Mouse (Mus musculus) embryo, embryonic 11.5 days (tissue): ENCODE measurements around the gene Tacc2.
A peak's percentile ranks its signal among the peaks of the same experiment; 100 is the strongest.
"Not testable (repeated sequence)": the region's sequence is repeated elsewhere in the genome, so short reads cannot be mapped to it uniquely, and the experiment has no call there.

Experiments used
- DNase-seq: peaks from one replicate; pipeline ENCODE4 v3.0.0-alpha.2; 2012; ENCODE audit warnings: low read depth, low spot score

Tacc2 gene

DNA sequence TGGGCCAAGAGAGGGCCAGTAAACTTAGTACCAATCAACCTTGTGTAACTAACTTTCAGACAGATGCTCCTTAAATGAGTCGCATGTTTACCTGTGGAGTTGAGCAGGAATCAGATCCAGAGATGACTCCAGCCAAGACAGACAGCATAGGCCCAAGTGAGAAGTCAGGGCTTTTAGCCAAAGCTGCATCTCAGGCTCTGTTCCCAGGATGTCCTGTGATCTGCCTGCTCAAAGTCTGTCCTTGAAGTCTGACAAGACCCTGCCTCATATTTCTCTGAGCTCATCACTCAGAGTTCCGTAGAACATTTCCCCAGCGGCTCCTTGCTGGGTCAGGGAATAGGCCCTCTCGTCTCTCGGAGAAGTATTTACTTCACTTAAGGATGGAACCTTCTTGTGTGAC, 73.4 kb downstream of the Tacc2 start:
- DNase-seq = no peak

DNA sequence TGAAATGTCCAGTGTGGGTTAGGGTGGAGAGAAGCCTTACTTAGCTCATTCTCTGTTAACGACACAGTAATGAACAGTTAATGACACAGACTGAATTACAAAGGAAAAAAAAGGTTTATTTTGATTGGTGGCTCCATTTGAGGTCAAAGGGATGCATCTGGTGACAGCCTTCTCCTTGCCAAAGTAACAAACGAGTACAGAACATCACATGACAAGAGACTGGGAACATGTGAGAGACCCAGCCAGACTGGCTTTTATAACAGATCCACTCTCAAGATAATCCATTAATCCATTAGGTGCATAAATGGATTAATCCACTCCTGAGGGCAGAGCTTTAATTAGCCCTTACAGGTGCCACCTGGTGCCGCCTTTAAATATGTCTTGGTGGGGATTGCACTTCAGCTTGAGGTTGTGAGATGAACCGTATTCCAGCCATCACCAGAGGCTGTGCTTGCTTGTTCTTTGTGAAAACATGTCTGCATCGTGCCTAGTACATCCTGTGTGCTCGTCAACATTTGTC, 75.9 kb downstream of the Tacc2 start:
- DNase-seq = no peak

DNA sequence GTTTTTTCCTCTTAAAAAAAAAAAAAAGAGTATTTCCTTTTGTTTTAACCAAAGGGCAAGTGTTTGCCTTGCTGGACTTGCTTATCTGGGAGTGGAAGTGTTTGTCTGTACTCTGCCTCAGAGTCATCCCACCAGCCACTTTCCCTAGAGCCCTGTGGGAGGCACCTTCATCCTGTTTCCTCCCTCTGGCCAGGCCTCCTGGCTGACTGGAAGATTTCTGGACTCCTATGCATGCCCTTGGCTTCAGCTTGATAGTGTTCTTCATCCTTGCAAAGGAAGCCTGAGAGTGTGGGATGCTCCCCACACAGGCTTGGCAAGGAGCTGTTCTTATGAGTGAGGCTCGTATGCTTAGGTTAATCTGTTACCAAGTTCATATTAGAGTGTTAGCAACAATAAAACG, 77.3 kb downstream of the Tacc2 start:
- DNase-seq = no peak

DNA sequence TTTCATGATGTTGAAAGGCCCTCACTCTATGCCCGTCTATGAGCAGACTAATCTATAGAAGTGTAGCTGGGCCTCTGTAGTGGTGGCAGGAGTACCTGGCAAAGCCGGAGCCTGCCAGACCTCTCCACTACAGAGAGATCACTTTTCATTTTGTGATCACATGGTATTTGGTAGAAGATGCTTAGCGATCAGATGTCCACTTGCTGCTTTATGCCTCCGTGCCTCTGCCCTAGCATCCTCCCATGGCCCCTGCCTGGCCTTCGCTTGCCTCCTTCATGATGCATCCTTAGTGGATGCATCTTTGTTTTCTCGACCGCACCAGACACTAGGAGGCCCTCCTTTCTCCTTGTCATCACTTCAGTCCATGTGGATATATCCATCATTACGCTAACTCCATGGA, 79.7 kb downstream of the Tacc2 start:
- DNase-seq = no peak

DNA sequence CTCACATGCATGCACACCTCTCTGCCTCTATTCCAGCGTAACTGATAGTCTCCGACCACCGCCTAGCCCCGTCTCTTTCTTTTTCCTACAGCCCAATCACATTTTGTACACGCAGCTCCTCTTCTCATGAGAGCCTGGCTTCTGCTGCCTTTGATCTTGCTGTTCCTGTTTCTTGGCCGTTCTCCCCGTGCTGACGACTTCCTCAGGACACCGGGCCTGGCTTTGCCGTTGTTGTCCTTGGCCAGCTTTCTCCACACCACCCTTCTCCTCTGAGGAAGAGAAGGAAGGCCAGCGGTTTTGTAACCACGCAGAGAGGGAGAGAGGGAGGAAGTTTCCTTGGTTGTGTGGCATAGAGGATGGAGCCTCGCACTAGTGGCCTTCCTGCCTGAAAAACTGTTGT, 80.5 kb downstream of the Tacc2 start:
- DNase-seq = no peak

DNA sequence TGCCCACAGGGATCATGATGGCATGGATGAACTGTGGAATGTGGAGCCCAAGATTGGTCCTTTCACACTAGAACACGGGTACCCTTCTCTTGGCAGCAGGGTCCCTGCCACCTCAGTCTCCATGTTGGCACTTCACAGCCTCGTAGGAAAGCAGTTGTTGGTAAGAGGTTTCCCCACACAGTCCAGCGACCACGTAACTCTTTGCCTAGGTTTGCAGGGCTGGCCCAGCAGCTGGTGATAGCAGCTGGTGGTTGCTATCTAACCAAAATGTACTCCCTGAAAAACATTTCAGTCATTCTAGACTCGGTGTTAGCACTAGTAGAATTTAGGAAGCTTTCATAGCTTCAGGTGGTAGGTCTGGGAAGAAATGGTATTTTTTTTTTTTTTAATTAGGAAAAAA, 81.9 kb downstream of the Tacc2 start:
- no peak for DNase-seq

DNA sequence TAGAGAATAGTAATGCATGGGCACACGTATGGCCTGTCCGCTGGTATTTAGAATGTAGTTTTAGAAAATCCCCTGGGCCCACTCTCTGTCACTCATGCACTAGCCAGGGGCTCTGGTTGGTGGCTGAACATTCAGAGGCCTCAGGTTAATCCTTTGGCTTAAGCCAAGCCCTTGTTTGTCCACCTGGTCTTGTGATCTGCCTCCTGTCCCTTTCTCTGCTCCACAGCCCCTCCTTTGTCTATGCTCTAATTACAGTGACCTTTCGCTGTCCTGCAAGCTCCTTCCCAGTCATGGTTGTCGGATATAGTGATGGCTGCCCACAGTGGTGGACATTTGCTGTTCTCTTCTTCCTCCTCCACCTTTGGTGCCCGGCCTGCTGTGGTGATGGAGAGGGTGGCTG, 85.0 kb downstream of the Tacc2 start:
- no peak for DNase-seq

DNA sequence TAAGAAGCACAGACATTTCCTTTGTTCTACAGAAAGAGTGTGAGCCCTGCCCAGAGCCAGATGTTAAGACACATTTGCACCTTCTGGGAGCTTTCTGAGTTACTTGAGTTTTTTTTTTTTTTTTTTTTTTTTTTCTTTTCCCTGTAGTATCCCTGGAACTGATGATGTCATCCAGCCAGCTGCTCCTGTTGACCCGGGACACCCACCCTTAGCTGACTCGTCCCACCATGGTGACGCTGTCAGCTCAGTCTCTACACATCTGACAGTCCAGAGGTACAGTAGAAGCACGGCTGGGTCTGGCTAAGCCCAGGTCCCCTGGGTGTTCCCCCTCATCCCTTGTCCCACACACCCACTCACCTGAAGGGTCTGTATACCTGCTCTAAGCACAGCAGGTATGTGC, 85.6 kb downstream of the Tacc2 start:
- DNase-seq = no peak

DNA sequence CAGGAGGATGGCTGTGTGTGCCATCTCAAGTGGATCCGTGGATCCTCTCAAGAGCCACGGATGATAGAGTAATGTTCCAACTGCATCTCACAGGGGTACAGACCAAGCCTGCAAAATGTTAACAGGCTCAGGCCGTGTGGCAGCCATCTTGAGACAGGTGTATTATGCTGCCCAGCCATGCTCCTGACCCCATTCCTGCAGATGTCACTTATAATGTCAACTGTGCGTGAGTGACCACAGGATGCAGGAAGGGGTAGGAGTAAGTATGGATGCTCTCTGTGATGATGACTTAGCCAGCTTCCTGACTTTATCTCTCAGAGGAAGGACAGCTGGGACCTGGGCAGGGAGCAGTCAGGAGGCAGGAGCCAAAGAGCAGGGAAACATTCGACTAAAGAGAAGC, 86.8 kb downstream of the Tacc2 start:
- DNase-seq = no peak

DNA sequence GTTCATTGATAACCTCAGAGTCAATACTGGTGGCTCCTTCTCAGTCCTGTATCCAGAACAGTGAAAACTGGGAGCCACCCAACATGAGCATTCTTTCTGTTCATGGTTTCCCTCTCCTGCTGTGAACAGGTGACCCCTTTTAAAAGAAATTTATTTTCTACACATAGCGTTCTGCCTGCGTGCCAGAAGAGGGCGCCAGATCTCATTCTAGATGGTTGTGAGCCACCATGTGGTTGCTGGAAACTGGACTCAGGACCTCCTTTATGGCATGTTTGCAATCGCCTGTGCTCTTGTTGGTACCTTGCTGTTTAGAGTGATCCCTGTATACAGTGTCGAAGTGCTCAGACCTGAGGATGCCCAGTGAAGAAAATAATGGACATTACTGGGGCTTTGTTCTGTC, 87.4 kb downstream of the Tacc2 start:
- DNase-seq = no peak

DNA sequence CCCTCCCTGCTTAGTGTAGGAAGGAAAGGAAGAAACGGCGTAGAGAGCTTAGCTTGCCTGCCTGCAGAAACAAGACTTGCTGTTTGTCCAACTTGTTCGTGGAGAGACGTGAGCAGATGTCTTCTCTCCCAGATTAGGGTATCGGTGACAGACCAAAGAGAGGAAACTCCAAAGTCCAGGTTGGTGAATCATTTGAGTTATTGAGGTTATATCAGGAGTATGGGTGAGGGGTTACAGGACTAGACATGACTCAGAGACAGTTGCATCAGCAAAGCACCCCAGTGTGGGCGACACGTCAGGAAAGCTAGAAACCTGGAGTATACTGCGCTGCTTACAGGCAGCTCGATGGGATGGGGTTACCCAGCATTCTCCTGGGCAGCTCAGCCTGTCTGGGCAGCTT, 88.1 kb downstream of the Tacc2 start:
- no peak for DNase-seq

DNA sequence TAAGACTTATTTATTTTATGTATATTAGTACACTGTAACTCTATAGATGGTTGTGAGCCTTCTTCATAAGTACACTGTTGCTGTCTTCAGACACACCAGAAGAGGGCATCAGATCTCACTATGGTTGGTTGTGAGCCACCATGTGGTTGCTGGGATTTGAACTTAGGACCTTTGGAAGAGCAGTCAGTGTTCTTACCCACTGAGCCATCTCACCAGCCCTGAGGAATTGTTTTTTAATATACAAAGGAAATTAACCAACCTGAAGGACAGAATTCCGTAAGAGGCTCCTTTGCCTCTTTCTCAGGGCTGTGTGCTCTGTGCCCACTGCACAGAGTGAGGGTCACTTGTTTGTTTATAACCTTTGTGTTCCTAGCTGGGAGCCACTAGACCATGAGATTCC, 90.8 kb downstream of the Tacc2 start:
- DNase-seq = not testable (repeated sequence)

DNA sequence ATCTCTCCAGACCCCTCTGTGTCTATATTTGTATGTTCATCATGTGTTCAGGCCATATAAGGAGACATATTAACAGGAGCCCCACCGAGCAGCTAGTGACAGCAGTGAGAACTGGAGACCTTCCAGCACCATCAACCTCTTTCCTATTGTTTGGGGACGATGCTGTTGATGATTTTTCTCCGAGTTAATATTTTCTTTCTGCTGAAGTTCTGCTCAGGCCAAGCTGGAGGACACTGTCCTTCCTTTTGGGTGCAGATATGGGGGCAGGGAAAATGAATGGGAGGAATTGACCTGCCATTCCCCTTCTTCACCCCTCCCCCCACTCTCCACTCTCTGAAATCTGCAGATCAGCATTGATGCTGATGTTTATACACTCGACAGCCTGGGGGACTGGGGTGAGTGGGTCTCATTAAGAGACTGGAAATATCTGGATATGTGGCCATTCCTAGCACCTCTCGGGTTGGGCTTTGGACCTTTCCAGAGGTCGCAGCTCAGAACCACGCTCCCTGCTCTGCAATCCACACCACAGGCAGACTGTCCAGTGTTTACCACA, 91.6 kb downstream of the Tacc2 start:
- DNase-seq = no peak

DNA sequence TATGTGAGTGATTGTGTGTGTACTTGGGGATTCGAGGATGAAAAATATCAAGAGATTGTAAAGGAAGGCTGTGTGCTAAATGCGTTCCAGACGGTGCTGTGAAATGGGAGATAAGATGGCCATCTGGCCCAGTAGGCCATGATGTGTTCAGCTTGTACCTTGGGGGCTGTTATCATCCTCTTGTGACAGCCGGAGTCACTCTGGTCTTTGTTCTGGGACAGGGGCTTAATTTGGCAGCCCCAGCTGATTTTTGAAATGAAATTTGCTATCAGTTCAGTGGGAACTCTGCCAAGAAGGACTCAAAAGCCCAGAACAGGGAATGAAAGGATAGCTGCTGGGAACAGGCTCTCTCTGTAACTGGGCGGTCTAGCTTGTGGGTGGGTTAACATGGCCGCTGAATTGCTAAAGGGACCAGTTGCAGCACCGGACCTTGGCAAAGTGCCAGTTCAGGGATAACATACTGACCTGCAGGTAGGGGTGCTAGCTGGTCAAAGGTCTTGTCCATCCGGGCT, 92.2 kb downstream of the Tacc2 start:
- no peak for DNase-seq

DNA sequence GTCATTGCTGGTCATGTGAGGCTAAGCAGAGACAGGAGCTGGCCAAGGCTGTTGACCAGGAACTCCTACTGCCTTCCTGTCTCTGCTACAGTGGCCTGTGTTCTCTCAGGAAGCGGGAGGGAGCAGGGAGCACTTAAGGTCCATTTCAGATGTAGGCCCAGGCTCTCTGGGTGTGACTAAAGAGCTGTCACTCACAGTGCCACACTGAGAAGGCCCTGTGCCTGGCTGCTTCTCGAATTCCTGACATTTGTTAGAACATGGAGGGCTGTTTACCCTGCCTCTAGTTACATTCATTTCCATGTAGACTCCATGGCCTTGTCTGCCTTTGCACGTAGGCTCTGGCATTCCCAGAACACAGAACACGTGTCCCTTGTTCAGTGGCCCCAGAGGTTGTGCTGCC, 93.1 kb downstream of the Tacc2 start:
- no peak for DNase-seq

DNA sequence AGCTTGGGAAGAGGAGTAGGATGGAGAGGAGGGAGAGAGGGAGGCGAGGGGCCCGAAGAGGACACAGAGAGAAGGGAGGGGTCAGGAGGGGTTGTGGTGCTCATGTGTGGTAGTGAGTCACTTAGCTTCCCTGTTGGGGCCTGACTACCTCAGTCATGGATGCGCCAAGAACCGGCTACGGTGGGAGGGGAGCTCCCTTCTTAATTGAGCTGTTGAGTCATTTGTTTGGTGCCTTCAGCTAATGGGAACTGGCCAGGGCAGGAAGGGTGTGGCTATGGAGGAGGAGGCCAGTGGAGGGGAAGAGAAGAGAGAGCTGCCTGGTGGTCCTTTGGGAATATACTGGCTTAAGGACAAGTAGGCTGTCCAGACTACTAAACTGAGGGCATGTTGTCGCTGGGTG, 94.1 kb downstream of the Tacc2 start:
- DNase-seq = no peak

DNA sequence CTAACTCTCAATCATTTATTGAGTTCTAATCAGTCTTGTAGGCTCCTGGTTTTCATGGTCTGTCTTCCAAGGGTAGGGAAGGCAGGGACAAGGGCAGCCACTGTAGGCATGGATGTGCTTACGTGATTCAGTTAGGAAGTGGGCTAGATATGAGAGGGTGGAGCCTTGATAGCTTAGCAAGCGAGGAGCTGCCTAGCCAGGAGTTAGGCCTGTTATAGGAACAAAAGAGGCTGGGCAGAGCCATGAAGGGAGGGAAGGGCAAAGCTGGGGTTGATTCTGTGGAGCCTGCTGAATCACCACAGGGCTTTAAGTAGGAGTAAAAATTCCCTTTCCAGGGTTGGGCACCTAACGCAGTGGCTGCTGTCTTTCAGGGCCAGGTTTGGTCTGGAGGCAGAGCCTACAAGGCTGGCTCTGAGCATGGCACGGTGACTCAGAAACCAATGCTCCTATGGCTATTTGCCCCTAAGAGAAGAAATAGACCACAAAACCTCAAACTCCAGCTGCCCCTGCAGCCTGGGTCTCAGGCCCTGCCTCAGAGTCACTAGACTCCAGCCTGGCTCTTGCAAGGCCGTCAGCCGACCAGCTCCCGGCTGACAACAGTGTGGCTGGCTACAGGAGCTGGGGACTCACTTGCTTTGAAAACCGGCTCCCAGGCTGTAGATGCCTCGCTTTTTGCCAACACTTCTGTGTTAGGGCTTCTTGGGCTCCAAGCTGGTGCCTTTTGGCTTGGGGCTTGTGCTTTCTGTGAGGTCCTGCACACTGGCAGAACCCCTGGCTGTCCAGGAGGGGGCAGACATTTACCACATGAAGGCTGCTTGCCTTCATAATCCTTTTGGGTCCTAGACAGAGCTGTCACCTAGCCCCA, 96.2 kb downstream of the Tacc2 start:
- peak; percentile 38 for DNase-seq

DNA sequence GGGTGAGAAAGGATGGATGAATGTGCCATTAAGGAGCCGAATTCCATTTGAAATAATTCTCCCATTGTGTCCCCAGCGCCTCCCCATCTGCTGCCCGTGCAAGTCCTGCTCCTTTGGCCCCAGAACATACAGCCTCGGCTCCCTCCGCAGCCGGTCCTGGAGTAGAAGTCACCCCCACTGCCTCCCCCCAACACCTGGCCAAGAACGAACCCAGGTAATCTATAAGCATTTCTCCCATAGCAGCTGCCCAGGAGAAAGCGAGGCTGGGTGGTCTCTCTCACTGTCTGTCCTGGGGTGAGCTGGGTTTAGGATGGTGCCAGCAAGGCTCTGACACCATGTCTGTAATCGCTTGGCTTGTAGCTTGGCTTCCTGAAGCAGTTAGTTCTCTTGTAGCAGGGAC, 97.3 kb downstream of the Tacc2 start:
- no peak for DNase-seq

DNA sequence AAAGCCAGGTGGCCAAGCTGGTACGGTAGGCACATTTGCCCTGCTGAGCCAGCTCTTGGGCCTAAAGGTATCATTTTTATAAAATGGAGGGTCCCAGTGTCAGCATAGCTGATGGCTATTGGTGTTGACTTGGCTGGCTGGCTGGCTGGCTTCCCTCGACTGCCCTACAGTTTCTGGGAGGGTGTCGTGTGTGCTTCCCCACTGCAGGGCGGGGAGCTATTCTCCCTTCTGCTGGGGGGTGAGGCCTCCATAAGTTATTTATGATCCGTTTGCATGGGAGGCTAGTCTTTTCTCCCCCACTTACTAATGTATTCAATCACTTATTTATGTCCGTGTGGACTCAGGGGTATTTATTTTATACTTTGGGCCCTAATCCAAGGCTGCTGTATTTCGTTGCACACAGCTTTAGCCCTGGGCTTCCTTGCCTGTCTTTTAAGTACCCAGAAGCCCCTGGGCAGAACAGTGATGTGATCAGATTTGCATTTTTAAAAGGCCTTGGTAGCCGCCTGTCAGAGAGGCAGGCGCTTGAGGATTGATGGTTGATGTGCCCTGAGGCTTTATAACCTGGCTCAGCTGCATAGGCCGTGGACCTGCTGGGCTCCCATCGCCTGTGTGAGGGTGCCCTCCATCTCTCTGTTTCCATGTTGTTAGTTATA, 99.8 kb downstream of the Tacc2 start:
- DNase-seq = no peak

DNA sequence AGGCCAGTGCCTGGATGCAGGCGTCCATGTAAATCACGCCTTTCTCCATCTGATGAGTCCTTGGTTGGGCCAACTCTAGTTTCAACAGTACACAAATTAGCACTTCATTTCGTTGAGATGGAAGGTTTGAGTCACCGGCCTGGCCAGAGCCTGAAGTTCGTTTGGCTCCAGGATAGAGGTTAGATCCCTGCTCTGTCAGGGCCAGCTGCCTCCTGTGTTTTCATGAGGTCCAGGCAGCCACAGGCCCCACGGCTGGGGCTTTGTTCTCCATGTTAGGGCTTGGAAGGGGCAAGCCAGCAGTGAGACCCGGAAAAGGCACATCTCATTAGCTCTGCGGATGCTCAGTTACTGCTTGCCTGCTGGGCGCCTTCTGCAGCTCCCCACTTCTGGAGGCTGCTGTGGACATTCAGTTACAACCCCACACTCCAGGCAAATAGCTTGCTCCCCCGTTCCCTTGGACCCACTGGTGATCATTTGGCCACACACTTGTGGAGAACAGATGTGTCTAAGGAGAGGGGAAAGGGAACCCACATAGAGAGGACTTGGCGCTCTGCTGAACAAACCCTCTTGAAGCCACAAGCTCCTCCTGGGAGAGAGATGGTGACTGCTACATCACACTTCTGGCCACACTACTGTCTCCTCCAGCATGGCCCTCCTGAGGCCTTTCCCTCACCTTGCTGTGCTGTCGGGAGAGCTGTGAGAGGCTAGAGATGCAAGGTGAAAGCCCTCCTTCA, 100.5 kb downstream of the Tacc2 start:
- no peak for DNase-seq

DNA sequence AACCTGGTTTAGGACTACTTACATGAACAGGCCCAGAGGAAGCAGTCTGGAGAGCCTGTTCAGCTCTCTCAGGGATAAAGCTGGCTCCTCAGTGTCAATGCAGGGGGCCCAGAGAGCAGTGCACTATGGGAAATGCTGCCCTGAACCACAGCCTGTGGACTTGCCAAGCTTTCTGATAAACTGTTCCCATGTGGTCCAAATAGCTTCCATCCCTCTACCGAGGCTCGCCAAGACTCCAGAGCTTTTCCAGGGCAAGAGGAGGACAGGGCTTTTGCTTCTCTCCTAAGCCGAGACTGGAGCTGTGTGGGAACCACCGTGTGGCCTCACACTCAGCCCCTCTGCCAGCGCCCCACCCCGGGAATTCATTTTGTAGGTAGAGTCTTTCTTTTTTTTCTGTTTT, 101.2 kb downstream of the Tacc2 start:
- DNase-seq = no peak

DNA sequence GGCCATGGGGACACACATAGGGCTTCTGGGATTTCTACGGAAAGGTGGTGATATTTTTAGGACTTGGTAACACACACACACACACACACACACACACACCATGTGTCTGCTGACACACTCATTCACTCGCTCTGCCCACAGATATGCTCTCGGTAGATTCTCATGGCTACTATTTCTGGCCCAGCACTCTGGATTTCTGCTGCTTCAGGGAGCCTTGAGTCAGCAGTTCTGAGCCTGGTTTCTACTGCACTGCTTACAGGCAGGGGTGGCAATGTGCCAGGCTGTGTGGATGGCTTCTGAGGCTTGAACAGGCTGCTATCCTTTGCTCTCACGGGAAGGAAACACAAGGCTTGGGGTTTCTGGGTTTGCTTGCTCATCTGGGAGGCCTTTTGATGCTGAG, 104.6 kb downstream of the Tacc2 start:
- DNase-seq = no peak
